Mouse (Mus musculus): ENCODE measurements at regions not wholly inside any gene's neighbourhood (a gene's known extent, or its start where the extent isn't known, plus 50 kb on each side); places are given as distances from the start of the nearest gene placed in this dataset.
"Not testable (repeated sequence)": the region's sequence is repeated elsewhere in the genome, so short reads cannot be mapped to it uniquely, and the experiment has no call there.

- DNase-seq (ENCODE audit: low spot score in 2 of 2) = not testable (repeated sequence)
Measured at GRCm38 (mm10) chr8:20812164-20812872, 80.2 kb upstream of the Defb33 start.

DNA sequence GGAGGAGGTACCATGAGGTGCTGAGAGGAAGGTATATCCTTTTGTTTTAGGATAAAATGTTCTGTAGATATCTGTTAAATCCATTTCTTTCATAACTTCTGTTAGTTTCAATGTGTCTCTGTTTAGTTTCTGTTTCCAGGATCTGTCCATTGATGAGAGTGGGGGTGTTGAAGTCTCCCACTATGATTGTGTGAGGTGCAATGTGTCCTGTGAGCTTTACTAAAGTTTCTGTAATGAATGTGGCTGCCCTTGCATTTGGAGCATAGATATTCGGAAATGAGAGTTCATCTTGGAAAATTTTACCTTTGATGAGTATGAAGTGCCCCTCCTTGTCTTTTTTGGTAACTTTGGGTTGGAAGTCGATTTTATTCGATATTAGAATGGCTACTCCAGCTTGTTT is 79.0 kb upstream of the Defb33 start:
- peak in 1 of 2 experiments; percentile 40 for DNase-seq (ENCODE audit: low spot score in 2 of 2)

- DNase-seq (ENCODE audit: low spot score in 2 of 2) = peak; percentile 53 to 56
Measured at GRCm38 (mm10) chr8:20822434-20822833, 70.0 kb upstream of the Defb33 start.

DNA sequence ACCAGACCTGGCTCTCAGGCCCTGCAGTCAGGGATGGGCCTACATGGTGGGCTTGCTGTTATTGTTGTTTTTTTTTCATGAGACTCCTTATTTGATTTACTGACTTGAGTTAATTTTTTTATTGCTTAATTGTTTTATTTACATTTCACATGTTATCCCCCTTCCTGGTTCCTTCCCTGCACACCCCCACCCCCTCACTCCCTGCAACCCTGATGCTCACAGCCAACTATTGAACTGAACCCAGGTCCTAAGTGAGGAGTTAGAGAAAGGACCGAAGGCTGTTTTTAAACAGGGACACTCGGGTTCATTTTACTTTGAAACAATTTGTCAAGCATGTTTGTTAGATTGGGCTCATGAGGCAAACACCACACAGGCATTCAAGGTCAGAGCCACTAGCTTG is 69.2 kb upstream of the Defb33 start:
- DNase-seq (ENCODE audit: low spot score in 2 of 2) = not testable (repeated sequence)

GRCm38 (mm10) chr8:20839481-20839880 is 53.0 kb upstream of the Defb33 start:
- not testable (repeated sequence) for DNase-seq (ENCODE audit: low spot score in 2 of 2)
